Mouse (Mus musculus) urinary bladder, postnatal 4 days (tissue): ENCODE data around the gene Hist4h4.
"Not testable (repeated sequence)": the region's sequence is repeated elsewhere in the genome, so short reads cannot be mapped to it uniquely, and the experiment has no call there.

ENCODE experiments used
- DNase-seq, 2 experiments: peaks; one replicate each; pipeline ENCODE4 v3.0.0; 2021 to 2022; ENCODE audit warnings: low spot score in 2 of 2

The Hist4h4 gene

GRCm38 (mm10) chr6:136815381-136815780, 11.2 kb upstream of the Hist4h4 start:
- no peak for DNase-seq

GRCm38 (mm10) chr6:136813117-136813516, 8.9 kb upstream of the Hist4h4 start:
- no peak for DNase-seq

- no peak for DNase-seq
Observed at GRCm38 (mm10) chr6:136811196-136811595, 7.0 kb upstream of the Hist4h4 start.

- no peak for DNase-seq
Observed at GRCm38 (mm10) chr6:136809673-136810072, 5.5 kb upstream of the Hist4h4 start.

GRCm38 (mm10) chr6:136809077-136809476, 4.9 kb upstream of the Hist4h4 start:
- no peak for DNase-seq

GRCm38 (mm10) chr6:136808631-136809046, 4.4 kb upstream of the Hist4h4 start:
- no peak for DNase-seq

GRCm38 (mm10) chr6:136808014-136808417, 3.8 kb upstream of the Hist4h4 start, which contains the start of gene H2afj:
Gene H2afj (plus strand): TSS chr6:136808244.
- DNase-seq: peak; percentile 98 to 99

- DNase-seq: no peak
Observed at GRCm38 (mm10) chr6:136807395-136808013, 3.3 kb upstream of the Hist4h4 start.

- DNase-seq: no peak
Observed at GRCm38 (mm10) chr6:136806819-136807218, 2.6 kb upstream of the Hist4h4 start.

GRCm38 (mm10) chr6:136805409-136805775, 1.2 kb upstream of the Hist4h4 start:
- DNase-seq: no peak

- DNase-seq: no peak
Observed at GRCm38 (mm10) chr6:136804705-136805408, 642 bp upstream of the Hist4h4 start.

- no peak for DNase-seq
Observed at GRCm38 (mm10) chr6:136803093-136803738, 999 bp downstream of the Hist4h4 start.

GRCm38 (mm10) chr6:136801274-136801673, 2.9 kb downstream of the Hist4h4 start:
- DNase-seq: no peak

GRCm38 (mm10) chr6:136800710-136801109, 3.5 kb downstream of the Hist4h4 start:
- no peak for DNase-seq

GRCm38 (mm10) chr6:136797874-136798693, 6.1 kb downstream of the Hist4h4 start:
- DNase-seq: not testable (repeated sequence)

- DNase-seq: peak in 1 of 2 experiments; percentile 34
Observed at GRCm38 (mm10) chr6:136795850-136796249, 8.4 kb downstream of the Hist4h4 start.

GRCm38 (mm10) chr6:136795110-136795509, 9.1 kb downstream of the Hist4h4 start:
- DNase-seq: no peak

GRCm38 (mm10) chr6:136793831-136794525, 10.2 kb downstream of the Hist4h4 start:
- no peak for DNase-seq

- DNase-seq: no peak
Observed at GRCm38 (mm10) chr6:136792884-136793758, 11.1 kb downstream of the Hist4h4 start.

- DNase-seq: peak in 1 of 2 experiments; percentile 51
Observed at GRCm38 (mm10) chr6:136789391-136789971, 14.7 kb downstream of the Hist4h4 start.
